Mouse (Mus musculus) CD4-positive, CD25-positive, alpha-beta regulatory T cell (primary cell): ENCODE results near the gene Pitx3. TPM values are rescaled to one million over a fixed set of nuclear protein-coding genes. Genes with fewer than 3 reads are reported as not detected.

Experiments
- polyA plus RNA-seq: library from polyadenylated mRNA; unstranded; fragments of 100-300 nt; shearing (Covaris generic); gene quantifications from one replicate; pipeline ENCODE4 v1.2.1, GENCODE M21; 2017

The Pitx3 gene
- polyA plus RNA-seq: not detected

DNA sequence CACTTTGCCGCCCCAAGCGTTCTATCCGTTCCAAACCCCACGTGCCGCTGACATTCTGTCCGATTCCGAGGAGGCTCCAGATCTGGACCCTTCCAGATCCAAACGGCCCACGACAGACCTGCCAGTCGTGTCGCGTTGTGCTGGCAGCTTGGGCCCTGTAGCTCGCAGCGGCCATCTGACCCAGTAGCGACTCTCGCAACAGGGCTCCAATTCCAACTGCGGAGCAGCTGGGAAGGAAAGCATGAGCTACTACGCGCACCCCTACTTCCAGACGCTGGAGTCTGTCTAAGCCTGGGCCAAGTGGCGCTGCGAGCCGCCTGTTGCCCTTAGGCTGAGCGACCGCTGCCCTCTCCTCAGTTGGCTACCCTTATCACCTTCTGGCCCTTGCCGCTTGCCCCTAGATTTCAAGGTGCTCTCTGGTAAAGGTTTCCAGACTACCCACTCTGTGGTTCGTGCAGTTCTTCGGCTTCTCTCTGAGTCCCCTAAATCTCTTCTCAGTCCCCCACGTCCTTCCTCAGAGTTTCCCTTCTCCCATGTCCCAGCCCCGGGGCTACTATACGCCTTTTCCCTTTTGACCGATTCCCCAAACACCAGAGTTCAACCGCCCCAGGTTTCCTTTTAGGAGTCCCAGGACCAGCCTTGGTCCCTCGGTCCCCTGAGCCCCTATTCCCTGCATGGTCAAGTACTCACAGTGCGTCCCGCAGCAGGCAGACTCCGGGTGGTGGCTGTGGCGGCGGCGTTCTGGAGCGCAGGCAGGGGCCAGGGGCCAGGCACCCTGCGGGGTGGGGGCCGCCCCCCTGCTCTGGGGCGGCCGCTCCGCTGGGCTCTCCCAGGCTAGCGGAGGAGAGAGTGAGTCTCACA, at the start of gene Pitx3:
TSS of gene Pitx3 (minus strand) at position 816 of the 861 bp plus-strand sequence.

DNA sequence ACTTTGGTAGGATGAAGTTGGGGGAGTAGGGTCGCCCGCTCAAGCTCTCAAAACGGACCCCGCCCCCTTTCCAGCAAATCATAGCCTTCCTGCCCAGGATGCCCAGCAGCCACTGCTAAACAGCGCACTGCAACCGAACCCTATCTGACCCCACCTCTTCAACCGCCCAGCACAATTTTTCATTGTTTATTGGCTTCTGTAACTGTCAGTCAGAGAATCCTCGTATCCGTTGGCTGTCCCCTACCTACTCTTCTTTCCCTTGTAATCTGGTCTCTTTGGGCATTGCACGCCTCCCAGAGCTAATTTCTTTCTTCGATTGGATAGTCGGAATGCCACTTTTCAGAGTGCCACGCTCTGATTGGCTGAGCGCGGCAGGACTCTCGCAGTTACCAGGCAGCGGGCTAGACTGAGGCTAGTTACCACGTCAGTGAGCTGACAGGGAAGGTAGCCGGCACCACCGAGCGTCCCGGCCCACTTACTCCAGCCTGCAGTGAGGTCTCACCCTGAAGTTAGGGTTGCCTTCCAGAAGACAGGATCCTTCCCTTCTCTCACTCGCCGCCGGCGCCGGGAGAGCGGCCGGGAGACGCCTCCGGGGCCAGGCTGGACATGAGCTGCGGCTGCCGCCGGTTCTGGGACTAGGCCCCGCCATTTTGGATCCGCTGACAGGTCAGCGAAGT, 4.1 kb upstream of the Pitx3 start, which contains the start of gene Gbf1:
TSS of gene Gbf1 (plus strand) at position 383 of the 677 bp plus-strand sequence.

DNA sequence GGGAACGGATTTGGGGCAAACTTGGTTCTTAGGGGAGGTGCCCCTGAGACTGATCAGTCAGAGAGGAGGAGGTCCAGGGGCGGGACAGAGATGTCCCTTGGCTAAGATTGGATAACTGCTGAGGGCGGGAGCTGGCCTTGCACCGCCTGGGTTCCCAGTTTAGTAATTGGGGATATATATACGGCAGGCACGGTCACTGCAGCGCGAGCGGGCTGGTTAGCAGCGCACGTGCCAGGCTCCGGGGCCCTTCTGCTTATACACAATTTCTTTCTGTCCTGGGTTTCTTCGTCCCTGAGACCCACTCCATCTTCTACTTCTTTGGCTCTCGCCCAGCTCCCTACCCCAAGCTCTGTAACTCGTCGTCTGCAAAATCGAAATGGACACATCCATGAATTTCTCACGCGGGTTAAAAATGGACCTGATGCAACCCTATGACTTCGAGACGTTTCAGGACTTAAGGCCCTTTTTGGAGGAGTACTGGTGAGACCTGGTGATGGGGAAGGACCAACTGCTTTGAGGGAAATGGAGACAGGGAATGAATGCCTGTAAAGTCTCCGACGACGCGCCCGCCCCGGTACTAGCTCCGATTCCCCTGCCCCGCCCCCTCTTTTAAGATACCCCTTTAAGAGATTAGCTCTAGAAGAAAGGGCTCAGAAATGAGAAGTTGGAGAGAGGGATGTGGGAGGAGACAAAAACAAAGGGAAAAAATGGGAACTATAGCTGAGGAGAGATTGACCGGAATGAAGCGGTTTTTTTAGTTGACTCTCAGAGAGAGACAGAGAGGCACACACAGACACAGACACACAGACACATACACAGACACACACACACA, 16.2 kb downstream of the Pitx3 start, which contains the start of gene Elovl3:
TSS of gene Elovl3 (plus strand) at position 204 of the 832 bp plus-strand sequence.

Other genes starting within 250 kb of the Pitx3 start
- gene Armh3, start 149.8 kb downstream of the Pitx3 start, polyA plus RNA-seq: 12.8 TPM
- gene Hps6, start 144.8 kb downstream of the Pitx3 start, polyA plus RNA-seq: 15.3 TPM
- 51.6 TPM for gene Pprc1, start 103.4 kb downstream of the Pitx3 start, polyA plus RNA-seq
- gene Ldb1, start 103.1 kb downstream of the Pitx3 start, polyA plus RNA-seq: 295 TPM
- gene Nolc1, start 72.5 kb downstream of the Pitx3 start, polyA plus RNA-seq: 93.6 TPM
- gene Elovl3, start 16.4 kb downstream of the Pitx3 start, polyA plus RNA-seq: not detected
- 55.6 TPM for gene Gbf1, start 4.2 kb upstream of the Pitx3 start, polyA plus RNA-seq
- 93.7 TPM for gene Nfkb2, start 156.0 kb upstream of the Pitx3 start, polyA plus RNA-seq
- gene Psd, start 178.8 kb upstream of the Pitx3 start, polyA plus RNA-seq: 5.4 TPM
- 12.5 TPM for gene Fbxl15, start 179.9 kb upstream of the Pitx3 start, polyA plus RNA-seq
- 54.5 TPM for gene Cuedc2, start 190.4 kb upstream of the Pitx3 start, polyA plus RNA-seq
- gene Mfsd13a, start 192.8 kb upstream of the Pitx3 start, polyA plus RNA-seq: 5.9 TPM
- gene 2310034G01Rik, start 202.0 kb upstream of the Pitx3 start, polyA plus RNA-seq: 0.13 TPM
- 106 TPM for gene Actr1a, start 247.4 kb upstream of the Pitx3 start, polyA plus RNA-seq
- 40.6 TPM for gene Sufu, start 248.6 kb upstream of the Pitx3 start, polyA plus RNA-seq